Mouse (Mus musculus) heart, adult 11 months (tissue): ENCODE measurements at regions not wholly inside any gene's neighbourhood (a gene's known extent, or its start where the extent isn't known, plus 50 kb on each side); places are given as distances from the start of the nearest gene placed in this dataset.

Source experiments
- DNase-seq: peaks from one replicate; pipeline ENCODE4 v3.0.0; 2022

GRCm38 (mm10) chr13:28898900-28899299 is 54.6 kb downstream of the Sox4 start:
- DNase-seq: peak; percentile 33

GRCm38 (mm10) chr13:28892896-28893295 is 60.6 kb downstream of the Sox4 start:
- peak; percentile 41 for DNase-seq

GRCm38 (mm10) chr13:28887098-28887497 is 66.4 kb downstream of the Sox4 start:
- no peak for DNase-seq

- DNase-seq: peak; percentile 95
Observed at GRCm38 (mm10) chr13:28886691-28887090, 66.8 kb downstream of the Sox4 start.

- peak; percentile 89 for DNase-seq
Observed at GRCm38 (mm10) chr13:28885083-28886037, 68.2 kb downstream of the Sox4 start.

- DNase-seq: peak; percentile 89
Observed at GRCm38 (mm10) chr13:28884191-28884820, 69.2 kb downstream of the Sox4 start.

- DNase-seq: no peak
Observed at GRCm38 (mm10) chr13:28883398-28883797, 70.1 kb downstream of the Sox4 start.

GRCm38 (mm10) chr13:28880888-28881287 is 72.6 kb downstream of the Sox4 start:
- no peak for DNase-seq

GRCm38 (mm10) chr13:28878692-28879091 is 74.8 kb downstream of the Sox4 start:
- no peak for DNase-seq

- no peak for DNase-seq
Observed at GRCm38 (mm10) chr13:28876771-28877170, 76.7 kb downstream of the Sox4 start.

GRCm38 (mm10) chr13:28870681-28871080 is 82.8 kb downstream of the Sox4 start:
- no peak for DNase-seq

GRCm38 (mm10) chr13:28867210-28867609 is 86.3 kb downstream of the Sox4 start:
- DNase-seq: no peak

GRCm38 (mm10) chr13:28866686-28867085 is 86.8 kb downstream of the Sox4 start:
- no peak for DNase-seq

- no peak for DNase-seq
Observed at GRCm38 (mm10) chr13:28860601-28861000, 92.9 kb downstream of the Sox4 start.

- no peak for DNase-seq
Observed at GRCm38 (mm10) chr13:28859829-28860427, 93.6 kb downstream of the Sox4 start.

- DNase-seq: no peak
Observed at GRCm38 (mm10) chr13:28858001-28858400, 95.5 kb downstream of the Sox4 start.

GRCm38 (mm10) chr13:28857201-28857600 is 96.3 kb downstream of the Sox4 start:
- DNase-seq: no peak

- no peak for DNase-seq
Observed at GRCm38 (mm10) chr13:28856472-28856871, 97.0 kb downstream of the Sox4 start.

- no peak for DNase-seq
Observed at GRCm38 (mm10) chr13:28854247-28854646, 99.3 kb downstream of the Sox4 start.

- no peak for DNase-seq
Observed at GRCm38 (mm10) chr13:28848305-28848704, 105.2 kb downstream of the Sox4 start.

- no peak for DNase-seq
Observed at GRCm38 (mm10) chr13:28847478-28847877, 106.0 kb downstream of the Sox4 start.

GRCm38 (mm10) chr13:28844495-28844894 is 109.0 kb downstream of the Sox4 start:
- DNase-seq: no peak

GRCm38 (mm10) chr13:28842811-28843210 is 110.7 kb downstream of the Sox4 start:
- peak; percentile 91 for DNase-seq

GRCm38 (mm10) chr13:28840142-28840541 is 113.4 kb downstream of the Sox4 start:
- DNase-seq: peak; percentile 39
